Mouse (Mus musculus): ENCODE data around the gene Snx29.

DNA sequence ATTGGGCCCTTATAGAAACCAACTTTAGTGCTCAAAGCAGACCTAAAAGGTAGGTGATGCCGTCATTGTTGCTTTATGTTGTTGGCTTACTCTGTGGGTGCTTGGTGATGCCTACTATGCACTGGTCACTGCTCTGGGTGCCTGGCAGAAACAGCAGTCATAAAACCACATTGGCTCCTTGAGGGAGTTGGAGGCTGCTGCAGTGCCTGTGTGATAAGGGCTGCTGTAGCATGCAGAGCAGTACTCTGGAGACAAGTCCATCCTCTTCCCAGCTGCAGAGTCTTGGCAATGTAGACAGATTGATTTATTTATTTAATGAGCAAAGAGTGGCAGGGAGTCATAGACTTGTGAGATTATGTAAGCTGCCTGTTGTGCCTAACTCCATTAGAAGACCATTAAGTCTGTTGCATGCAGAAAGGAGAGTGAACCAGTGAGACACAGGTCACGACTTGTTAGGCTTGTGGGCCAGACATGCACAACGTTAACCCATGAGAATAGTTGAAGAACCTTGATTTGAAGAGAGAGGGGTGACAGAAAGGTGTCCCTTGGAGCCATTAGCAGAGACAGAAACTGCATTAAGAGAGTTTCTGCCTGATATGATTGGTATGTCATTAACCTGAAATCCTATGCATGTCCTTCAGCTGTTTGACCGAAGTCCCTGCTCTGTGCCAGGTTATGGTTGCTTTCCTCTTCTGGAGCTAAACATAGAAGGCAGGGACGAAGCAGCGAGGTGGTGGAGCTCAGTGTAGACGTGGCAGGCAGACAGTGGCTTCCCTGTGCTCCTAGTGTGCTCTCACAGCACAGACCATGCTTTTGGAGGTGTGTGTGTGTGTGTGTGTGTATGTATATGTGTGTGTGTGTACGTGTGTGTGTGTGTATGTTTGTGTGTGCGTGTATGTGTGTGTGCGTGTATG lies 267.3 kb downstream of the Snx29 start:
- no peak for TF ChIP-seq CTCF (IDR thresholded peaks at IDR 0.05)
- no peak for TF ChIP-seq EP300 (IDR thresholded peaks at IDR 0.05; ENCODE audit: insufficient read depth, low read depth, low read length)

All from heart, adult 2 months (tissue).